8 mouse cellular contexts compared by ENCODE assay signal in the genomic region with DNA sequence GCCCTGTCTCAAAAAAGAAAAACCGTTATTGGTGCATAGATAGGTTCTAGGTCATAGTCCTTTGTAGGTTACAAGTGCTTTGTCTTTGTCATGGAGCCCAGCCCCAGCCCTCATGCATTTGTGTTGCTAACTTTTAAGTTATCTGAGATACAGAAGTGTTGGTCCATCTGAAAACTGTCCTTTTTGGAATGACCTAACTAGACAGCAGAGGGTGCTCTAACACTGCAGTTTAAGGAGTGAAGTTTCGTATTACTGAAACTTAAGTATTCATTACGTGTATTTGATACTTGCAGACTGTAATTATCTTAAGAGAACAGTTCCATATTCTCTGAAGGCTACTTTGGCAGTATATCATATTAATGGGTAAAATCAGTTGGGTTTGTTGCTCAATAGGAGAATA. TPM values are rescaled to one million over a fixed set of nuclear protein-coding genes. Genes with fewer than 3 reads are reported as not detected.
A peak's percentile ranks its signal among the peaks of the same experiment; 100 is the strongest.
DNase-seq lines count a peak whose midpoint lies in the region; ATAC-seq and TF ChIP-seq lines count a peak whose summit lies in the region.

No protein-coding gene starts in this region.

- DNase-seq in heart, adult 8-10 months (ENCODE audit: low spot score): peak; percentile 46
- DNase-seq in right cerebral cortex, adult 18-20 months: peak; percentile 15
- DNase-seq in right cerebral cortex, postnatal 14 days: no peak
- DNase-seq in brain, embryonic 14.5 days (ENCODE audit: low read depth): peak; percentile 68
- DNase-seq in large intestine, adult 2 months (ENCODE audit: low read depth, low spot score): peak; percentile 14
- no peak for DNase-seq in urinary bladder, adult 2 months (ENCODE audit: low spot score)
- DNase-seq in thymus, adult 18-20 months: no peak

- TF ChIP-seq CTCF in brain, embryonic 14.5 days (IDR thresholded peaks at IDR 0.05; ENCODE audit: borderline replicate concordance, extremely low read depth, insufficient read depth, insufficient read length): no peak

- H3K9me3 ChIP-seq in heart, embryonic 11.5 days (replicated peaks; ENCODE audit: control insufficient read depth, low read length): no peaks in the 10 kb centered on the region

- no peak for TF ChIP-seq POLR2A in brain, embryonic 14.5 days (IDR thresholded peaks at IDR 0.05; ENCODE audit: borderline replicate concordance, extremely low read depth, insufficient read depth, insufficient read length, poor library complexity, severe bottlenecking)

- no peak overlapping the region for H3K27ac ChIP-seq in heart, embryonic 11.5 days (ENCODE audit: low read depth, low read length)

- H3K27me3 ChIP-seq in heart, embryonic 11.5 days (ENCODE audit: control insufficient read depth, insufficient read depth, low read length): no peaks in the 10 kb centered on the region

- no peaks in the 10 kb centered on the region for H3K4me1 ChIP-seq in heart, embryonic 11.5 days (ENCODE audit: control insufficient read depth, insufficient read depth, low read length)

- no peak overlapping the region for H3K9ac ChIP-seq in heart, embryonic 11.5 days (ENCODE audit: low read depth, low read length)

- H3K36me3 ChIP-seq in heart, embryonic 11.5 days (ENCODE audit: control insufficient read depth, insufficient read depth, low read length): 0 out of 2 replicates have a peak, but pooled peaks cover 8% of the 10 kb centered on the region

- no peak for ATAC-seq in heart, embryonic 11.5 days (replicated peaks; ENCODE audit: insufficient number of reproducible peaks, low FRiP score, low TSS enrichment)

- WGBS in heart, embryonic 11.5 days (ENCODE audit: insufficient replicate concordance): 55% methylated on average over 3 of the region's 3 CpGs
- 40% methylated on average over 3 of the region's 3 CpGs for WGBS in large intestine, adult 2 months

- H3K4me2 ChIP-seq in heart, embryonic 11.5 days: no peak overlapping the region

- no peak overlapping the region for H3K4me3 ChIP-seq in heart, embryonic 11.5 days (ENCODE audit: low read depth, low read length)

RNA-seq across cellular contexts. Expression of gene Atg5, which starts 24.0 kb away (rescaled TPM):
- 10 to 100 TPM; 14.7 to 16.8 (median 16.0) TPM for total RNA-seq in heart, adult 8-10 months (2022)
- 30.6 and 33.1 TPM in 2 replicates for polyA plus RNA-seq in heart, embryonic 11.5 days (2014; fragmentation: Nextera tagmentation; extraction: Ambion mirVana)
- polyA plus RNA-seq in brain, embryonic 14.5 days (2012; rRNA removed): 21.7 and 22.7 TPM in 2 replicates
- 12.0 and 12.7 TPM in 2 replicates for polyA plus RNA-seq in large intestine, adult 2 months (2012; rRNA removed)
- 23.9 and 26.5 TPM in 2 replicates for polyA plus RNA-seq in urinary bladder, adult 2 months (2012; rRNA removed)

Comparison
In these comparisons a context has a peak if more than half of its experiments do, and no peak if none do; other contexts are left out.
1. DNase-seq: peak in heart, adult 8-10 months (single experiment), right cerebral cortex, adult 18-20 months (single experiment), brain, embryonic 14.5 days (single experiment) and large intestine, adult 2 months (single experiment); none in right cerebral cortex, postnatal 14 days (single experiment), urinary bladder, adult 2 months (single experiment) and thymus, adult 18-20 months (0 of 2).